Mouse (Mus musculus) adrenal gland, postnatal 25 days (tissue): ENCODE measurements around the gene Diexf. TPM values are rescaled to one million over a fixed set of nuclear protein-coding genes. Genes with fewer than 3 reads are reported as not detected.
A peak's percentile ranks its signal among the peaks of the same experiment; 100 is the strongest.

Experiments
- DNase-seq: peaks from one replicate; pipeline ENCODE4 v3.0.0; 2021; ENCODE audit warnings: mixed read lengths
- total RNA-seq: library from RNA; stranded (reverse); gene quantifications from 2 replicates; pipeline ENCODE4 v1.2.3, GENCODE M21; 2021

Diexf gene
- total RNA-seq, 1 experiment from 2014 or later: 23.3 TPM

- no peak for DNase-seq
These were observed 43.8 kb downstream of the Diexf start for GRCm38 (mm10) chr1:193086111-193086841.

- no peak for DNase-seq
These were observed 44.5 kb downstream of the Diexf start for GRCm38 (mm10) chr1:193085541-193086020.

- DNase-seq: no peak
These were observed 46.1 kb downstream of the Diexf start for GRCm38 (mm10) chr1:193084016-193084415.

- DNase-seq: no peak
These were observed 47.0 kb downstream of the Diexf start for GRCm38 (mm10) chr1:193083051-193083450.

GRCm38 (mm10) chr1:193082311-193082921 lies 47.7 kb downstream of the Diexf start:
- DNase-seq: peak; percentile 17

- no peak for DNase-seq
These were observed 67.5 kb downstream of the Diexf start for GRCm38 (mm10) chr1:193062618-193063017.

GRCm38 (mm10) chr1:193060167-193060566 lies 69.9 kb downstream of the Diexf start:
- DNase-seq: no peak

- DNase-seq: no peak
These were observed 70.5 kb downstream of the Diexf start for GRCm38 (mm10) chr1:193059596-193059995.

GRCm38 (mm10) chr1:193054401-193054800 lies 75.7 kb downstream of the Diexf start:
- DNase-seq: peak; percentile 29

GRCm38 (mm10) chr1:193053065-193053464 lies 77.0 kb downstream of the Diexf start:
- no peak for DNase-seq

GRCm38 (mm10) chr1:193047616-193048015 lies 82.5 kb downstream of the Diexf start:
- DNase-seq: no peak

- DNase-seq: no peak
These were observed 87.2 kb downstream of the Diexf start for GRCm38 (mm10) chr1:193042760-193043295.

Other genes starting within 250 kb of the Diexf start
- 8.8 and 12.8 TPM in 2 replicates for gene Syt14, start 94.5 kb downstream of the Diexf start, total RNA-seq
- gene Irf6, start 22.8 kb upstream of the Diexf start, total RNA-seq: 0.18 and 0.38 TPM in 2 replicates
- 1.6 and 4.9 TPM in 2 replicates for gene A130010J15Rik, start 37.8 kb upstream of the Diexf start, total RNA-seq
- 1.5 and 3.4 TPM in 2 replicates for gene Traf3ip3, start 71.4 kb upstream of the Diexf start, total RNA-seq
- 0.76 and 2.3 TPM in 2 replicates for gene Lamb3, start 77.4 kb upstream of the Diexf start, total RNA-seq
- gene Hsd11b1, start 133.8 kb upstream of the Diexf start, total RNA-seq: 71.0 and 74.2 TPM in 2 replicates
- gene G0s2, start 142.9 kb upstream of the Diexf start, total RNA-seq: 62.3 and 98.6 TPM in 2 replicates
- gene Camk1g, start 240.0 kb upstream of the Diexf start, total RNA-seq: 0.12 TPM in 1 of 2 replicates, not detected in the other